In genomic region chr15:81158517-81159120, GRCm38 (mm10) we compare ENCODE assay signal across 15 mouse cellular contexts. TPM values are rescaled to one million over a fixed set of nuclear protein-coding genes. Genes with fewer than 3 reads are reported as not detected.
DNase-seq lines count a peak whose midpoint lies in the region; ATAC-seq and TF ChIP-seq lines count a peak whose summit lies in the region.
"Had no signal": no experiment of that assay in that cellular context is flagged by ENCODE, and none has a peak within 500 bp of the region (broad histone marks: within the 10 kb centered on the region; RNA-seq: fewer than 3 reads in every experiment).

No protein-coding gene starts in this region.

- no peaks in the 10 kb centered on the region for H3K9me3 ChIP-seq in liver, embryonic 11.5 days (ENCODE audit: control insufficient read depth, low read length)

- intact Hi-C loops in left cerebral cortex, postnatal 36 days (cut with DNase I), result no loop called here

- peak; percentile 22 for DNase-seq in adrenal gland, postnatal 10 days
- DNase-seq in adrenal gland, adult 2 months, result no peak
- DNase-seq in liver, adult 2 months (ENCODE audit: extremely low read depth, low read depth, low spot score), result no peak
- DNase-seq in liver, embryonic 11.5 days (ENCODE audit: low spot score), result no peak
- DNase-seq in adipocyte (ENCODE audit: low spot score), result peak; percentile 14
- DNase-seq in kidney, postnatal 25 days, result peak; percentile 54 to 70
- no peak for DNase-seq in right cerebral cortex, postnatal 25 days
- no peak for DNase-seq in left cerebral cortex, postnatal 36 days (ENCODE audit: low spot score in 2 of 2)
- DNase-seq: adrenal gland, adult 8-10 months; cerebellum, adult 18-20 months; heart, postnatal 14 days; left cerebral cortex, postnatal 4 days; thymus, postnatal 36 days had no signal

- no peaks in the 10 kb centered on the region for H3K27me3 ChIP-seq in liver, adult 2 months (ENCODE audit: control insufficient read depth, insufficient read depth, low read length)
- no peaks in the 10 kb centered on the region for H3K27me3 ChIP-seq in liver, embryonic 11.5 days (replicated peaks; ENCODE audit: control insufficient read depth, insufficient read depth, low read length)

- no peak overlapping the region for H3K9ac ChIP-seq in liver, adult 2 months (ENCODE audit: low read depth, low read length)
- no peak overlapping the region for H3K9ac ChIP-seq in liver, embryonic 11.5 days (ENCODE audit: low read depth, low read length)

- no peak overlapping the region for H3K4me3 ChIP-seq in liver, adult 2 months (ENCODE audit: insufficient read depth, low read depth, low read length)
- H3K4me3 ChIP-seq in liver, embryonic 11.5 days (ENCODE audit: low read depth, low read length), result no peak overlapping the region

- H3K4me2 ChIP-seq in liver, embryonic 11.5 days, result no peak overlapping the region

- WGBS in liver, adult 2 months, result 81% methylated on average over 7 of the region's 7 CpGs
- WGBS in liver, embryonic 11.5 days, result 74% methylated on average over 7 of the region's 7 CpGs

- no peak for ATAC-seq in liver, embryonic 11.5 days (replicated peaks; ENCODE audit: low FRiP score)
- ATAC-seq: forebrain, embryonic 14.5 days; inflammation-experienced regulatory T-cells, adult 6 months had no signal

- H3K36me3 ChIP-seq in liver, adult 2 months (ENCODE audit: control insufficient read depth, insufficient read depth, low read length), result no peaks in the 10 kb centered on the region
- H3K36me3 ChIP-seq in liver, embryonic 11.5 days (ENCODE audit: control insufficient read depth, insufficient read depth, low read length), result no peaks in the 10 kb centered on the region

- no peak for TF ChIP-seq POLR2A in liver, adult 2 months (IDR thresholded peaks at IDR 0.05; ENCODE audit: extremely low read depth, insufficient read depth, low read length)

- peak; percentile 14; the same call in 1 of the 2 replicates for TF ChIP-seq CTCF in liver, adult 2 months (IDR thresholded peaks at IDR 0.05; ENCODE audit: low read depth, low read length)

- no peaks in the 10 kb centered on the region; the same call in 1 of the 2 replicates for H3K79me2 ChIP-seq in liver, adult 2 months (ENCODE audit: control insufficient read depth, insufficient read depth, low read length)

- H3K4me1 ChIP-seq in liver, adult 2 months (ENCODE audit: control insufficient read depth, insufficient read depth, low read length), result peaks cover 5% of the 10 kb centered on the region; the same call in 1 of the 2 replicates
- H3K4me1 ChIP-seq in liver, embryonic 11.5 days (replicated peaks; ENCODE audit: control insufficient read depth, insufficient read depth, low read length), result peaks cover 11% of the 10 kb centered on the region

- H3K27ac ChIP-seq in liver, adult 2 months (replicated peaks; ENCODE audit: insufficient read depth, low read depth, low read length), result no peak overlapping the region
- H3K27ac ChIP-seq in liver, embryonic 11.5 days (ENCODE audit: low read depth, low read length), result no peak overlapping the region

RNA-seq across cellular contexts. Expression of gene Mrtfa, which starts 31.9 kb away (rescaled TPM):
- total RNA-seq in adrenal gland, postnatal 10 days (2021), result 10 to 100 TPM; 23.7 to 26.2 TPM
- total RNA-seq in adrenal gland, adult 2 months (2021), result 10 to 100 TPM; 27.3 to 30.0 TPM
- 33.0 and 39.6 TPM in 2 replicates for polyA plus RNA-seq in adrenal gland, adult 2 months (2012; rRNA removed)
- 1.0 and 3.1 TPM in 2 replicates for total RNA-seq in liver, adult 2 months (2014; rRNA removed)
- 5.0 and 5.6 TPM in 2 replicates for polyA plus RNA-seq in liver, adult 2 months (2012; rRNA removed)
- 18.9 and 20.6 TPM in 2 replicates for polyA plus RNA-seq in liver, embryonic 11.5 days (2014; fragmentation: Nextera tagmentation; extraction: Ambion mirVana)
- 10 to 100 TPM; 56.9 to 79.7 TPM for total RNA-seq in left cerebral cortex, postnatal 36 days (2021)

Comparison
In these comparisons a context has a peak if more than half of its experiments do, and no peak if none do; other contexts are left out.
1. DNase-seq: peak in adrenal gland, postnatal 10 days (single experiment), adipocyte (single experiment) and kidney, postnatal 25 days (2 of 2); none in adrenal gland, adult 2 months (single experiment), liver, adult 2 months (single experiment), liver, embryonic 11.5 days (single experiment), right cerebral cortex, postnatal 25 days (single experiment) and left cerebral cortex, postnatal 36 days (0 of 2).